10 mouse cellular contexts compared by ENCODE assay signal in the genomic region with DNA sequence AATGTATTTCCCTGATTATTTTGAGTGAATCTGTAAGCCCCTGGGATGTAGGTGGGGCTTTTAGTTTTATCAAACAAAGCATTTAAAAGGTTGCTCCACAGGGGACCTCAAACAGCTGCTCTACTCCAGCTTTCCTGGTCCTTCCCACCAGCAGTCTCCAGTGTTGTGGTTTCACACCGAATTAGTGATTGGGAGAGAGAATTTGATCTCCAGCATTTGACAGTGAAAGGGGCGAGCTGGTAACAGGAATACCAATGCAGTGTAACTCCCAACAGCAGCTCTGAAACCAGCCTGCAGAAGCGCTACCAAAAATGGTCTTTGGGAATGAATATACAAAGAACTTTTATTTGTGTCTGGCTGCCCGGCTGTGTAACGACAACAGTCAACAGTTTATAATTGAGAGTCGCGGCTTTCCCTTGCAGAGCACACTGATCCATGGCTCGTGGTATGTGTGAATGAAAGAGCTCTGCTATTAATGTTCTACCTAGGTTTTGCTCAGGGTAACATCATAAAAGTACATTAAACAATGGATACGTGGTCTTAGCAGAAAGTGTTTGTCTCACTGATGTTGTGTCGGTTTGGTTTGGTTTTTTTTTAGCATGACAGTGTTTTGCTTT.
DNase-seq lines count a peak whose midpoint lies in the region; ATAC-seq and TF ChIP-seq lines count a peak whose summit lies in the region.
"Had no signal": no experiment of that assay in that cellular context is flagged by ENCODE, and none has a peak within 500 bp of the region (broad histone marks: within the 10 kb centered on the region; RNA-seq: fewer than 3 reads in every experiment).

No protein-coding gene starts in this region.

- peak; percentile 8 for DNase-seq in lung, postnatal 0 days (ENCODE audit: low spot score)
- DNase-seq in lung, postnatal 36 days = no peak
- DNase-seq in adipocyte (ENCODE audit: low spot score) = no peak
- no peak for DNase-seq in urinary bladder, adult 2 months (ENCODE audit: low spot score)
- DNase-seq in layer of hippocampus, adult 9-11 months = no peak
- DNase-seq: heart, adult 18-20 months; liver had no signal

- 28% methylated on average over 10 of the region's 10 CpGs for WGBS in lung, postnatal 0 days
- 14% methylated on average over 10 of the region's 10 CpGs for WGBS in embryonic facial prominence, embryonic 12.5 days
- 28% methylated on average over 10 of the region's 10 CpGs for WGBS in intestine, embryonic 16.5 days
- 20% methylated on average over 10 of the region's 10 CpGs for WGBS in stomach, embryonic 14.5 days

- ATAC-seq in lung, postnatal 0 days = no peak
- no peak for ATAC-seq in embryonic facial prominence, embryonic 12.5 days (ENCODE audit: insufficient number of reproducible peaks, insufficient read depth, low FRiP score, low TSS enrichment)
- no peak for ATAC-seq in intestine, embryonic 16.5 days
- no peak for ATAC-seq in stomach, embryonic 14.5 days (ENCODE audit: insufficient number of reproducible peaks, insufficient read depth, low FRiP score, low read depth)

- no peak overlapping the region for H3K27ac ChIP-seq in lung, postnatal 0 days (ENCODE audit: low read length)
- no peak overlapping the region for H3K27ac ChIP-seq in embryonic facial prominence, embryonic 12.5 days
- peak overlapping the region; percentile 67 for H3K27ac ChIP-seq in intestine, embryonic 16.5 days (ENCODE audit: low read length)
- no peak overlapping the region for H3K27ac ChIP-seq in stomach, embryonic 14.5 days (ENCODE audit: low read length)

- no peak for TF ChIP-seq CTCF in lung, postnatal 0 days (IDR thresholded peaks at IDR 0.05)

- no peaks in the 10 kb centered on the region for H3K27me3 ChIP-seq in lung, postnatal 0 days (replicated peaks; ENCODE audit: insufficient read depth, low read length)
- 0 out of 2 replicates have a peak, but pooled peaks cover 3% of the 10 kb centered on the region for H3K27me3 ChIP-seq in embryonic facial prominence, embryonic 12.5 days
- no peaks in the 10 kb centered on the region for H3K27me3 ChIP-seq in intestine, embryonic 16.5 days (replicated peaks; ENCODE audit: control insufficient read depth, insufficient read depth, low read length)
- H3K27me3 ChIP-seq in stomach, embryonic 14.5 days (ENCODE audit: control insufficient read depth, insufficient read depth, low read length) = no peaks in the 10 kb centered on the region

- no peak overlapping the region for H3K4me2 ChIP-seq in lung, postnatal 0 days (replicated peaks; ENCODE audit: low read depth, low read length)
- peak overlapping the region; percentile 21 for H3K4me2 ChIP-seq in embryonic facial prominence, embryonic 12.5 days (replicated peaks)
- H3K4me2 ChIP-seq in intestine, embryonic 16.5 days (ENCODE audit: low read depth, low read length) = no peak overlapping the region
- H3K4me2 ChIP-seq in stomach, embryonic 14.5 days (replicated peaks; ENCODE audit: low read depth, low read length) = 0 out of 2 replicates have a peak overlapping the region, but pooled peaks have one; percentile 1

- H3K4me1 ChIP-seq in lung, postnatal 0 days (ENCODE audit: insufficient read depth, low read depth, low read length) = peaks cover 3% of the 10 kb centered on the region; the same call in 1 of the 2 replicates
- H3K4me1 ChIP-seq in embryonic facial prominence, embryonic 12.5 days = peaks cover 7% of the 10 kb centered on the region; the same call in 1 of the 2 replicates
- peaks cover 20% of the 10 kb centered on the region for H3K4me1 ChIP-seq in intestine, embryonic 16.5 days (ENCODE audit: control insufficient read depth, insufficient read depth, low read length)
- peaks cover 11% of the 10 kb centered on the region for H3K4me1 ChIP-seq in stomach, embryonic 14.5 days (ENCODE audit: control insufficient read depth, insufficient read depth, low read length)

- no peaks in the 10 kb centered on the region for H3K36me3 ChIP-seq in lung, postnatal 0 days (ENCODE audit: insufficient read depth, low read length)
- H3K36me3 ChIP-seq in embryonic facial prominence, embryonic 12.5 days = no peaks in the 10 kb centered on the region
- H3K36me3 ChIP-seq in intestine, embryonic 16.5 days (ENCODE audit: control insufficient read depth, insufficient read depth, low read length) = no peaks in the 10 kb centered on the region
- H3K36me3 ChIP-seq in stomach, embryonic 14.5 days (ENCODE audit: control insufficient read depth, insufficient read depth, low read length) = no peaks in the 10 kb centered on the region

- TF ChIP-seq EP300 in lung, postnatal 0 days (IDR thresholded peaks at IDR 0.05) = no peak

- no peaks in the 10 kb centered on the region for H3K9me3 ChIP-seq in lung, postnatal 0 days (ENCODE audit: low read length)
- no peaks in the 10 kb centered on the region for H3K9me3 ChIP-seq in embryonic facial prominence, embryonic 12.5 days
- no peaks in the 10 kb centered on the region for H3K9me3 ChIP-seq in intestine, embryonic 16.5 days (ENCODE audit: control insufficient read depth, low read length)
- no peaks in the 10 kb centered on the region for H3K9me3 ChIP-seq in stomach, embryonic 14.5 days (ENCODE audit: control insufficient read depth, low read depth, low read length)

- no peak overlapping the region for H3K4me3 ChIP-seq in lung, postnatal 0 days (ENCODE audit: low read depth, low read length)
- no peak overlapping the region for H3K4me3 ChIP-seq in embryonic facial prominence, embryonic 12.5 days
- no peak overlapping the region for H3K4me3 ChIP-seq in intestine, embryonic 16.5 days (ENCODE audit: low read length)
- no peak overlapping the region for H3K4me3 ChIP-seq in stomach, embryonic 14.5 days (ENCODE audit: low read depth, low read length)

- H3K9ac ChIP-seq in lung, postnatal 0 days (replicated peaks; ENCODE audit: low read depth) = no peak overlapping the region
- no peak overlapping the region for H3K9ac ChIP-seq in embryonic facial prominence, embryonic 12.5 days
- peak overlapping the region; percentile 30; the same call in 1 of the 2 replicates for H3K9ac ChIP-seq in intestine, embryonic 16.5 days (ENCODE audit: low read depth, low read length)
- H3K9ac ChIP-seq in stomach, embryonic 14.5 days (replicated peaks; ENCODE audit: low read depth, low read length) = no peak overlapping the region

Comparison
In these comparisons a context has a peak if more than half of its experiments do, and no peak if none do; other contexts are left out.
1. H3K4me2 ChIP-seq: peak in embryonic facial prominence, embryonic 12.5 days (single experiment) and stomach, embryonic 14.5 days (single experiment); none in lung, postnatal 0 days (single experiment) and intestine, embryonic 16.5 days (single experiment).